ENCODE assay signal across 9 mouse cellular contexts in the genomic region with DNA sequence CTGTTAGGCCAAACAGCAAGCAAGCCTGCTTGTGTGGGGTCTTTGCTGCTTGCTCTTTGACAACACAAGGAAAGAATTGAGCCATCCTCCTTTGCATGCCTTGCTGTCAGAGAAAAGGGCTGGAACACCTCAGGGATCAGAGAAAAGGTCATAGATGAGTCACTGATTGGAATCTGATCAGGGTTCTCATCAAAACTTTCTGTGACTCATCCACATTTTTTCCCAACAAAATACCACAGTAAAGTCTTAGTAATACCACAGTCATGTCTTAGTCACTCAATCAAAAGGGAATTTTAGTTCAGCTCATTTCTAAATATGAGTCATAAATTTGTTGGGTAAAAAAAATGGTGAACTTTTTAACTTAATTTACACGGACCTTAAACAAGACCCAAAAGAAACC.
"Had no signal": no experiment of that assay in that cellular context is flagged by ENCODE, and none has a peak within 500 bp of the region (broad histone marks: within the 10 kb centered on the region; RNA-seq: fewer than 3 reads in every experiment).

No protein-coding gene starts in this region.

- H3K27ac ChIP-seq: limb, embryonic 13.5 days; liver, embryonic 14.5 days; neural tube, embryonic 12.5 days had no signal

- H3K4me3 ChIP-seq: limb, embryonic 13.5 days; neural tube, embryonic 12.5 days had no signal

- H3K9me3 ChIP-seq: limb, embryonic 13.5 days; neural tube, embryonic 12.5 days had no signal

- DNase-seq: kidney, postnatal 25 days; left cerebral cortex, postnatal 4 days; lung, adult 18-20 months; lung, postnatal 36 days; midbrain, embryonic 14.5 days; thymus, postnatal 36 days had no signal

- H3K36me3 ChIP-seq: limb, embryonic 13.5 days; neural tube, embryonic 12.5 days had no signal

- H3K4me1 ChIP-seq: limb, embryonic 13.5 days; neural tube, embryonic 12.5 days had no signal

- H3K4me2 ChIP-seq: limb, embryonic 13.5 days; neural tube, embryonic 12.5 days had no signal

- H3K9ac ChIP-seq: limb, embryonic 13.5 days; liver, embryonic 14.5 days; neural tube, embryonic 12.5 days had no signal

- H3K27me3 ChIP-seq: limb, embryonic 13.5 days; neural tube, embryonic 12.5 days had no signal
